Mouse (Mus musculus): ENCODE results near the gene Camta1.

DNA sequence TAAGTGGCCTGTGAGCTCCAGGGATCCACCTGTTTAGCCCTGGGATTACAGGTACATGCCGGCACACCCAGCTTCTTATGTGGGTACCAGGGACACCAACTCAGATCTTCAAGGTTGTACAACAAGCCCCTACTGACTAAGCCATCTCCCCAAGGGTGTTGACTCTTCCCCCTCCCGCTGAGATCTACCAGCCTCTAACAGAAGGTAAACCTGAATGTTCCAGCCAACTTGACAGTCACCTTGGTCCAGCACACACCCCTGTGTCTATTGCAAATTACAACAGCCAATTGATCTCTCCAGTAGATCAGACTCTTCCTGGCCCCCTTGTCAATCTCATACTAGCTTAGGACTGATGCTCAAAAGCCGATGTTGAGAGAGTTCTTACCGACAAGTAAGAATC lies 43.9 kb upstream of the Camta1 start:
- TF ChIP-seq POLR2A (IDR thresholded peaks at IDR 0.05; ENCODE audit: extremely low read depth, insufficient read depth, low read length): no peak
- TF ChIP-seq CTCF (IDR thresholded peaks at IDR 0.05; ENCODE audit: low read depth, low read length): no peak

Measured in liver, adult 2 months (tissue).